Mouse (Mus musculus): ENCODE results near the gene Ggcx.

DNA sequence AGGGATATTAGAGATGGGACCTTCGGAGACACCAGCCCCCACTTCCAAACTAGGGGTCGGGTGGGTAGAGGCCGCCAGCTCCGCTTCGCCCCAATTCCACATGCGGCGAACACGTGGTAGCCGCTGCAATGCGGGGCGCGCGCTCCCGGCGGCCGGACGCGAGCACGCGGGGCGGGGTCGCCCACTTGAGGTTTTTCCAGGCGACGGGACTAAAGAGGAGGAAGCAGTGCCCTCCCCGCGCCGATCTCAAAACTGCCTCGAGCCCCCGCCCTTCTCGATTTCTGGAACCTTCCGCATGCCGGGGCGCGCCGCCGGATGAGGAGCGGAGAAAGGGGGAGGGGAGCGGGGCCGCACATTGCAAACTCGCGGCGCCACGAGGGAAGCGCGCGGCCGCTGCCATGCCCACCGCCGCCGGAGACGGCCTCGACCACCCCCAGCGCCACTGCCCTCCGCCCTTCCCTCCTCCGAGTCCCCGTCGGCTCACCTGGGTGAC is 24.8 kb downstream of the Ggcx start:
- no peak for TF ChIP-seq CTCF (IDR thresholded peaks at IDR 0.05; ENCODE audit: extremely low read depth, insufficient read depth, insufficient read length, insufficient replicate concordance)
- TF ChIP-seq POLR2A (IDR thresholded peaks at IDR 0.05; ENCODE audit: low read depth, low read length): no peak; the same call in 1 of the 2 replicates
